Mouse (Mus musculus) right cerebral cortex, adult 18-20 months (tissue): ENCODE data around the gene 2010111I01Rik.

ENCODE experiments used
- DNase-seq: peaks from one replicate; pipeline ENCODE4 v3.0.0; 2022; ENCODE audit warnings: mixed read lengths

The 2010111I01Rik gene

GRCm38 (mm10) chr13:63115187-63115784, 150.6 kb downstream of the 2010111I01Rik start:
- DNase-seq = no peak

- no peak for DNase-seq
Measured at GRCm38 (mm10) chr13:63117495-63118184, 152.9 kb downstream of the 2010111I01Rik start.

GRCm38 (mm10) chr13:63118682-63119081, 154.0 kb downstream of the 2010111I01Rik start:
- no peak for DNase-seq

GRCm38 (mm10) chr13:63120296-63120695, 155.6 kb downstream of the 2010111I01Rik start:
- DNase-seq = no peak

GRCm38 (mm10) chr13:63121747-63122146, 157.1 kb downstream of the 2010111I01Rik start:
- DNase-seq = no peak

GRCm38 (mm10) chr13:63126206-63126605, 161.5 kb downstream of the 2010111I01Rik start:
- no peak for DNase-seq

GRCm38 (mm10) chr13:63127516-63127915, 162.8 kb downstream of the 2010111I01Rik start:
- DNase-seq = no peak

GRCm38 (mm10) chr13:63134879-63135421, 170.3 kb downstream of the 2010111I01Rik start:
- DNase-seq = no peak

GRCm38 (mm10) chr13:63135994-63136393, 171.3 kb downstream of the 2010111I01Rik start:
- DNase-seq = no peak

GRCm38 (mm10) chr13:63136775-63137174, 172.1 kb downstream of the 2010111I01Rik start:
- no peak for DNase-seq

GRCm38 (mm10) chr13:63138376-63139048, 173.8 kb downstream of the 2010111I01Rik start:
- DNase-seq = no peak

- DNase-seq = peak; percentile 28
Measured at GRCm38 (mm10) chr13:63139463-63140226, 175.0 kb downstream of the 2010111I01Rik start.

GRCm38 (mm10) chr13:63140784-63141183, 176.1 kb downstream of the 2010111I01Rik start:
- no peak for DNase-seq

- no peak for DNase-seq
Measured at GRCm38 (mm10) chr13:63141275-63141674, 176.6 kb downstream of the 2010111I01Rik start.

- DNase-seq = no peak
Measured at GRCm38 (mm10) chr13:63146604-63147188, 182.0 kb downstream of the 2010111I01Rik start.

- DNase-seq = no peak
Measured at GRCm38 (mm10) chr13:63148157-63148556, 183.5 kb downstream of the 2010111I01Rik start.

GRCm38 (mm10) chr13:63150470-63151020, 185.9 kb downstream of the 2010111I01Rik start:
- no peak for DNase-seq

- no peak for DNase-seq
Measured at GRCm38 (mm10) chr13:63151028-63151738, 186.5 kb downstream of the 2010111I01Rik start.

GRCm38 (mm10) chr13:63152498-63152897, 187.8 kb downstream of the 2010111I01Rik start:
- no peak for DNase-seq

- no peak for DNase-seq
Measured at GRCm38 (mm10) chr13:63153397-63153796, 188.7 kb downstream of the 2010111I01Rik start.

- DNase-seq = peak; percentile 35
Measured at GRCm38 (mm10) chr13:63154851-63155571, 190.3 kb downstream of the 2010111I01Rik start.
